Mouse (Mus musculus) layer of hippocampus, adult 9-11 months (tissue): ENCODE data around the gene Orc1.

Experiments
- DNase-seq: peaks from one replicate; pipeline ENCODE4 v3.0.0; 2022

Orc1 gene

DNA sequence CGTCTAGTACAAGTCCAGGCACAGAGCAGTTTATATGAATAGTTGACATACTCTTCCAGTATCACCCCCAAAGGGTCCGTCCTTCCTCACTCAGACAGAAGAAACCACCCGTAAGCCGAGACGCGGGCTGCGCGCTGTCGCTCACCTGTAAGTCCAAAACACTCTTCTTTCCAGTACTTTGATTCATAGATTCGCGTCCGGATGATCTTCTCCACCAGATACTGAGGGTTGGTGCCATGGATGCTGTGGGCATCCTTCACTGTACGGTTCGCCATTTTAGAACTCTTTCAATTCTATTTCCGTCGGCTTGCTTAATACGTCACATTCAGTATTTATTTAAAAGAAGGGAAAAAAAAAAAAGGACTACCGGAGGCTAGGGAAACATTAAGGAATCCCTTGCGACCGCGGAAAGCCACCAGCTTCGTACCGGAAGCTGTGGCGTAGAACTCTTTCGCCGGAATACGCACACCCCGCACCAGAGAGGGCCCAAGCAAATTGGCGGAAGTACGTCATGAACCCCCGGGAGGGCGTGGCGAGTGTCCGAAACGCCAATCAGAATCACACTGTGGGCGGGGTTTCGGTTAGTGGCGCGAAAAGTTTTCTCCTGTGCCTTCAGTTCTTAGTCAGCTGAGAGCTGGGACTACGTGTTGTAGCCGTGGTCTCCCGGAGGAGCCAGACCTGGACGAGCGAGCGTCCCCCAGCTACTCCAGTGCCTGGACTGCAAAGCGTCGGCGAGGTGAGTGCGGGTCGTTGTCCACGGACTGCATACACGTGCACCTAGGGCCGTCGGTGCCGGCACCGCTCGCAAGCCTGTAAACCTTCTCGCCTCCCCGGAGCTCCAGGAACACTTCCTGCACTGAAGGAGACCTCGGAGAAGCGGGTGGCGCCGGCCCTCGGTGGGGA, at the start of gene Orc1, which contains the start of gene Prpf38a:
Gene Orc1 (plus strand): TSS at position 584 of the 903 bp plus-strand sequence.
Gene Prpf38a (minus strand): TSS at position 497 of the 903 bp plus-strand sequence.
- peak; percentile 96 for DNase-seq

GRCm38 (mm10) chr4:108539701-108540100, 39.5 kb upstream of the Orc1 start:
- no peak for DNase-seq

- DNase-seq = no peak
Observed at GRCm38 (mm10) chr4:108565026-108565425, 14.2 kb upstream of the Orc1 start.

DNA sequence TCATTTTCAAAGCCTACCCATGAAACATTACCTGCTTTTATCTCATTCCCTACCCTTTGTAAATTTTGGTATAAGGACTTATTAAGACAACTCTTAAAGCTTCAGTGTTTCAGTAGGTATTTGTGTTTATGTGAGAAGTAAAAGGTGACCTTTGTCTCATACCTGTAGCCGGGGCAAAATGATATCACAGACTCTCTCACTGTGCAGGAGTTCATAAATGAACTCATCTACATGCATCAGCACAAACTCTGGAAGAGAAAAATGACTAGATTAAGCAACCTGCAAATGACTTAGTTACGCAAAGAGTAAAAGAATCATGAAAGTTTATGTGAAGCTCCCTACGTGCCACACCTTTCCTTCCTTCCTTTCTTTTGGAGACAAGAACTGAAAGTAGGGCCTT, 6.6 kb upstream of the Orc1 start:
- DNase-seq = no peak

- no peak for DNase-seq
Observed at GRCm38 (mm10) chr4:108579743-108580411, 654 bp downstream of the Orc1 start.

DNA sequence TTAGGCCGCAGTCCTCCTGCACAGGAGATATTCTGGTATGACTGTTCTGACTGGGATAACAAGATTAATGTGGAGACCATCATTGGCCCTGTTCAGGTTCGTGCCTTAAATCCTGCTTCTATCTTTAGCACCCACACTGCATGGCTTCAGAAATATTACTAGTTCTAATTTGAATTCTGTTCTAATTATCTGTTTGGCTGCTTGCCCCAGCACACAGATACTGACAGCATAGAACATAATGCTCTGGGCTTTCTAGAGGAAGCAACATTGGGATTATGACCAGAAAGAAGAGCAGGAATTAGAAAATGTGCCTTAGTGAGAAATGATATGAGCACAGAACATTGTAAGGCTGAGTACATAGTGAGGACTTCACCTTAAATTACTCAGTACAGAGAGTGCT, 14.2 kb downstream of the Orc1 start:
- DNase-seq = peak; percentile 49

GRCm38 (mm10) chr4:108595785-108596184, 16.6 kb downstream of the Orc1 start:
- no peak for DNase-seq

- DNase-seq = no peak
Observed at GRCm38 (mm10) chr4:108598306-108598705, 19.1 kb downstream of the Orc1 start.

- DNase-seq = no peak
Observed at GRCm38 (mm10) chr4:108601870-108602269, 22.6 kb downstream of the Orc1 start.

DNA sequence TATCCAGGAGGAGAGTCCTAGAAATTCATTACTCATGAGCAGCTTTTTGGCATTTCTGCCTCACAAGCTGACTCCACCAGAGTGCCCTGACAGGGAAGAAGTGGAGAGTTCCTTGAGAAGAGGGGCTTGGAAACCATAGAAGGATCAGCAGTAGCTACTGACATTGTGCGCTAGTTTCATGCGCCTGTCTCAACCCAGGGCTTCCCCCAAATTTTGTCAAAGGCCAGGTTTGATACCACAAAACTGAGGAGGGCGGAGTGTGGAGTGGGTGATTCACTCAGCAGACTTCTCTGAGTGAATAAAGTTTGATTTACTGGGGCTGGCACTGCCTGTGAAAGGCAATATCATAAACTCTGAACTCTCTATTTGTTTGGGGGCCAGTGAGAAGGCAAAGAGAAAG, 29.4 kb downstream of the Orc1 start:
- no peak for DNase-seq

DNA sequence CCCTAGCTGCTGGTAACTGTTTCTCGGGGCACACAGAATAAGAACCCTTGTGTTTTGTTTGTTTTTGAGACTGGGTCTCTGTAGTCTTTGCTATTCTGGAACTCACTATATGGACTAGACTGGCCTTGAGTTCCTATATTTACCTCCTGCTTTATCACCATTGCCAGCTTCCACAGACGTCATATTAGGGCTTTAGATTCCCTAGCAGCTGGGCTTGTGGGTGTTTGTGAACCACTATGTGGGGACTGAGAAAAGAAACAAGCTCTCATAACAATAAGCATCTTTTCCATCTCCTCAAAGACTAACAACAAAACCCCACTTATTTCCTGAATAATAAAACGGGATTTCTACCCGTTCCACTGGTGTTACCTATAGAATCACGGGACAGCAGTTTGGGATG, 31.7 kb downstream of the Orc1 start:
- no peak for DNase-seq

DNA sequence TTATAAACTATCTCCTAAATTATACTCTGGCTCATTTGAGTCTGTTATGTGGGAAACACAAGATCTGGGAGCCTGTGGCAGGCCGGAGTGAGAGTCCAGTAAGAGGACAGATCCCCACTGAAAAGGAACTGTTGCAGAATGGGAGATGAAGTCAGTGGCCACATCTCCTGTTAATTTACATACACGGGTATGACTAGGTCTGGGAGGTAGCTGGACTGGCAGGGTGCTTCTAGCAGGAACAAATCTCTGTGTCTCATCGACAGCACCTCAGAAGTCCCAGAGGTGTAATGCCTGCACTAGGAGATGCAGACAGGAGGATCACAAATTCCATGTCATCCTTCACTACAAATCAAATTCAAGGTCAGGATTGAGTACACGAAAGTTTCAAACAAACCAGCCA, 39.4 kb downstream of the Orc1 start:
- DNase-seq = no peak

GRCm38 (mm10) chr4:108619165-108619564, 39.9 kb downstream of the Orc1 start:
- peak; percentile 34 for DNase-seq

- peak; percentile 93 for DNase-seq
Observed at GRCm38 (mm10) chr4:108619587-108620341, 40.5 kb downstream of the Orc1 start, which contains the start of gene Cc2d1b. TSS of gene Cc2d1b (plus strand) at chr4:108619940.

GRCm38 (mm10) chr4:108620536-108620935, 41.3 kb downstream of the Orc1 start:
- no peak for DNase-seq

DNA sequence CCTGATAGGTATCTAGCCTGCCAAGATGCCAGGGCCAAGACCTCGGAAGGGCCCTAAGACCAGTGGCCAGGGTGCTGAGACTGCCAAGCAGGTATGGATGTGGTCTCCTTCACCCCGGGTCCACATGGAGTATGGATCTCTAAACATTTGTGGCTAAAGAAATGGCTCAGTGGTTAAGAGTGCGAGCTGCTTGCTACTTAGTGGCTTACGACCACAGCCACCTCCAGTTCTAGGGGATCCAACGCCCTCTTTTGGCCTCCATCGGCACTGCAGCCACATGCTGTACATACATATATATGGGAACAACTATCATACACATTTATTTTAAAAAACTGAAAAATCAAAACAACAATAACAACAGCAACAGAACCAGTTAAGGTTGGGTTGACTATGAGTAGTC, 42.3 kb downstream of the Orc1 start:
- no peak for DNase-seq

DNA sequence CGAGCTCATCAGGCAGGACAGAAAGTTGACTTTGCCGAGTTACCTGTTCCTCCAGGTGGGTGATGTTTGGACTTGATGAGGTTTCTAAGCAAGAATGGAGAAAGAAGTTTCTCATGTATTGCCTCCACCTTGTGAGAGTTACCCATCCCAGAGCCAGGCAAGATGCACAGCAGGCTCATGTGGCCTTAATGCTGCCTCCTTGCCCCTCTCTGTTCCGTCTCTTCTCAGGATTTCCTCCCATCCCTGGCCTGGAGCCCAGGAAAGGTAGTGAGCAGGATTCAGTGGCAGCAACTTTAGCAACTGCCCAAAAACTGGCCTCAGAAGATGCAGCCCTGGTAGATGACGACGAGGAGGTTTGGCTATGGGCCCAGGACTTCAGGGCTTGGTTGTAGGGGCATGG, 47.8 kb downstream of the Orc1 start:
- no peak for DNase-seq

GRCm38 (mm10) chr4:108629363-108629880, 50.2 kb downstream of the Orc1 start:
- no peak for DNase-seq

DNA sequence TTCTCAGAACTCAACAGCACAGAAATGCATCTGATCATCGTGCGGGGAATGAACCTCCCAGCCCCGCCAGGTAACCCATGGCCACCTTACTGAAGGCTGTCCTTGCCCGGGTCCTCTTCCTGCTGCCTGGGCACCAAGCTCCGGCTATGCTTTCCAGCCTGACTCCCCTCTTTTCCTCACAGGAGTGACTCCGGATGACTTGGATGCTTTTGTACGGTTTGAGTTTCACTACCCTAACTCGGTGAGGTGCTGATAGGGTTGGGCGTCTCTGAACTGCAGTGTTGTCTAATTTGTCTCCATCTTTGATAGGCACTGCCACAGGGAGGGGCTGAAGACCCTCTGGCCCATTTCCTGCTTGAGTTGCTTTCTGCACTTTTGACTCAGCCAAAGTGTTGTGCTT, 50.9 kb downstream of the Orc1 start:
- DNase-seq = no peak

DNA sequence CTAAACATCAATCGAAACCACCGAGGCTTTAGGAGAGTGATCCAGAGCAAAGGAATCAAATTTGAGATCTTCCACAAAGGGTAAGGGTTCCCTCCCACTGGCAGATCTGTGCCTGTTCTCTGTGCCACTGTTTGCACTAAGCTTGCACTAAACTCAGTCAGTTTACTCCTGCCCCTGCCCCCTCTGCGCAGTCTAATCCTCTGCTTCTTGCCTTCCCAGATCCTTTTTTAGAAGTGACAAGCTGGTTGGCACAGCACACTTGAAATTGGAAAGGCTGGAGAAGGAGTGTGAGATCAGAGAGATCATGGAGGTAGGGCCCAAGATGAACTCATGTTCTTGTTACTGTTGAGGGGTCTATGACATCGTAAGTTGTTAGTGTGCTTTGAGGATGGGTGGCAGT, 52.4 kb downstream of the Orc1 start:
- DNase-seq = no peak

- no peak for DNase-seq
Observed at GRCm38 (mm10) chr4:108633703-108634102, 54.5 kb downstream of the Orc1 start.

DNA sequence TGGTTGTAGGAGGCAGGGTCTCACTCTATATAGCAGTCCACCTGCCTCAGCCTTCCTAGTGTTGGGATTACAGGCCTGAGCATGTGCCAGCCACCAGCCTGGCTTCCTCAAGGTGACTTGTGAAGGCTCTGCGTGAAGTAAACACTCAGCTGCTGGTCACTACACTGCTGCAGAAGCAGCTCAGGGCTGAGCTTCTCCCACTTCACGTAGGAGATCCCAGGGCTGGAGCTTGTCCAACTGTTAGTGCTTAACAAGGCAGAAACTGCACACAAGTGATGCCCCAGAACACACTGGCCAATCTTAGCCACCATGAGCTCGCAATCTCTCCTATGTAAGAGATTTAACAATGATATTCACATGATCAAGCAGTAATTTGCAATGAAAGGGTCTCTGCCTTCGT, 55.5 kb downstream of the Orc1 start:
- no peak for DNase-seq

DNA sequence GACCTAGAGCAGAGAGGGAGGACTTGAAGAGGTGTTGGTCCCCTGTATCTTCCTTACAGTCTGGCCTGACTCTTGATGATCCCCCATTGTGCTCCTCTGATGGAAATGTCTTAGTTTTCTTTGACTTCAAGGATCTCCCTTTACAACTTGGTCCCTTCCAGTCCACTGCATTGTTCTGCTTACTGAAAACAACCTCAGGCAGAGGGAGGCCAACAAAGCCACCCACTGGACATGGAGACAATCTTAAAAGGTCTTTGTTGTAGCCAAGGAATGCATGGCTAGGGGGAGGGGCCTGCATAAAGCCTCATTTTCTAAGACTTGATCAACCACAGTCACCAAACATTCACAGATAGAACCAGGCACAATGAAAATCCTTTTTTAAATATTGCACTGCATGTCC, 55.9 kb downstream of the Orc1 start:
- no peak for DNase-seq
